Mouse (Mus musculus) duodenum, adult 2 months (tissue): ENCODE results near the gene Zfp169. TPM values are rescaled to one million over a fixed set of nuclear protein-coding genes. Genes with fewer than 3 reads are reported as not detected.

Source experiments
- polyA plus RNA-seq: library from polyadenylated mRNA; depleted of rRNA; stranded (reverse); fragments of >200 nt; gene quantifications from 2 replicates; pipeline ENCODE4 v1.2.3, GENCODE M21; 2012; ENCODE audit warnings: low replicate concordance; rRNA removed

Zfp169 gene
- 3.5 and 3.8 TPM in 2 replicates for polyA plus RNA-seq

GRCm38 (mm10) chr13:48513003-48513929 is at the start of gene Zfp169, which contains the start of gene A830005F24Rik:
TSS of gene Zfp169 (minus strand) at chr13:48513451.
TSS of gene A830005F24Rik (plus strand) at chr13:48513570.

Other genes with a start within 250 kb of the Zfp169 start
- not detected in 2 replicates for gene A830005F24Rik, start 119 bp upstream of the Zfp169 start, polyA plus RNA-seq
- gene Ptpdc1, start 112.2 kb upstream of the Zfp169 start, polyA plus RNA-seq: 0.13 and 0.47 TPM in 2 replicates
- gene Barx1, start 149.5 kb upstream of the Zfp169 start, polyA plus RNA-seq: 12.5 TPM in 1 of 2 replicates, not detected in the other